Mouse (Mus musculus): Measurements from ENCODE around the gene Arrdc5. TPM values are rescaled to one million over a fixed set of nuclear protein-coding genes. Genes with fewer than 3 reads are reported as not detected.

Arrdc5 gene
- polyA plus RNA-seq, 1 experiment = not detected

DNA sequence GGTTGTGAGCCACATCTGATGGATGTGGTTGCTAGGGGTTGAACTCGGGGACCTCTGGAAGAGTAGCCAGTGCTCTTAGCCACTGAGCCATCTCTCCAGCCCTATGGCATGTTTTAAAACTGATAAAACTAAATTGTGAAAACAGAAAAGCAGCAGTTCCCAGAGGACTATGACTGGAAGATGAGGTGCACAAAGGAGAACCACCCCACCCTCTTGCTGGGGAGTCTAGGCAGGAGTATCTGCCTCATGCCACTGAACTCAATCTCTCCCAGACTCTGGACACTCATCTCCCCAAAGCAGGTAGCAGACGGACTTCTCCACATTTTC, 22.6 kb downstream of the Arrdc5 start:
- Histone ChIP-seq H3ac (ENCODE audit: control insufficient read depth, insufficient read length) (no peak overlapping the region), H3K27me3 (ENCODE audit: control insufficient read depth, insufficient read depth, insufficient read length) (no peaks in the 10 kb centered on the region), H3K4me3 (peak overlapping the region; percentile 61), H3K79me2 (ENCODE audit: control insufficient read depth, insufficient read depth) (peaks cover 9% of the 10 kb centered on the region), H3K4me2 (ENCODE audit: low read depth) (peak overlapping the region; percentile 85), H3K36me3 (ENCODE audit: control insufficient read depth, insufficient read depth) (no peaks in the 10 kb centered on the region)
- TF ChIP-seq POLR2A (IDR thresholded peaks at IDR 0.05; ENCODE audit: insufficient read length, low read depth) (no peak), E2F4 (IDR thresholded peaks at IDR 0.05; ENCODE audit: insufficient read depth) (no peak), REST (IDR thresholded peaks at IDR 0.05; ENCODE audit: insufficient read depth, insufficient read length) (no peak), TCF12 (IDR thresholded peaks at IDR 0.05; ENCODE audit: insufficient read depth, poor library complexity, severe bottlenecking) (no peak), TCF3 (IDR thresholded peaks at IDR 0.05; ENCODE audit: insufficient read length, low read depth) (no peak), MYOG (IDR thresholded peaks at IDR 0.05; ENCODE audit: control insufficient read depth in 1 of 3, insufficient read depth in 1 of 3, insufficient read length in 2 of 3, low read depth in 2 of 3) (no peak)

DNA sequence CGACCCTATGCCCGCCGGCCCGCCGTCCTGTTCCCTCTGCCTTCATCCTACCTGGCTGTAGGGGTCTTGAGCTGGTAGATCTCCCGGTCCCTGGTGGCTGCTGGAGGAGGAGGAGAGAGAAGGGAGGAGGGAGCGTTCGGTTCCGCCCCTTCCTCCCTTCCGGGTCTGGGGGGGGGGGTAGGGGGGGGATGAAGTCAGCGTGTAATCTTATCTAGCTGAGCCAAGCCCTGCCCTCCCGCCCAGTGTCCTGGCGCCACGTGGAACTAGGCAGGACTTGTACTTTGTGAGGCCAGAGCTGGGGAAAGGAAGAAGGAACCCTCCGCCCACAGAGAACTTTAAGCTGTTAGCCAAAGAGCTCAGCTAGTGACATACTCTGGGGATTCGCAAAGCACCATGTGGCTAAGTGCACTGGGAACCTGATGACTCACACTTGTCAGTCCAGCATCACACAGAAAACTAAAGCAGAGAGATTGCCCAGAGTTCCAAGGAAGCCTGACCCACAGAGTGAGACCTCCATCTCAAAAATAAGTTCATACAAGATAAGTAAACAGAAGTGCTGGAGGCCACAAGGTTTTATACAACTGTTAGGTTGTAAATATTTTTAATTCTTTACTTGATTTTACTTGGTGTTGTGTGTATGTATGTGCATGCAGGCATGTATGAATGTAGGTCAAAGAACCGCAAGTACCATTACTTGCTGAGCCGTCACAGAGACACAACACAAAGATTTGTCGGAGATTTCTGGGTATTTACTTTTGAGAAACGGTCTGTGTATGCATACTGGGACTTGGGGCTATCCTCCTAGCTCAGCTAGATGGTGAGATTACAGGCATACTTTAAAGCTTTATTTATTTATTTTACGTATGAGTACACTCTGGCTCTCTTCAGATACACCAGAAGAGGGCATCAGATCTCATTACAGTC, 23.2 kb downstream of the Arrdc5 start, which contains the start of gene Ticam1:
Gene Ticam1 (minus strand): TSS at position 144 of the 924 bp plus-strand sequence.
- H3K4me3 ChIP-seq = peak within 1 kb of the TSS; percentile 61
- H3K27me3 ChIP-seq (ENCODE audit: control insufficient read depth, insufficient read depth, insufficient read length) = no peaks in the 10 kb centered on the region
- TF ChIP-seq USF1 (IDR thresholded peaks at IDR 0.05; ENCODE audit: low read depth) (peak; percentile 58), POLR2A (IDR thresholded peaks at IDR 0.05; ENCODE audit: insufficient read length, low read depth) (peak; percentile 45), REST (IDR thresholded peaks at IDR 0.05; ENCODE audit: insufficient read depth, insufficient read length) (no peak), POLR2AphosphoS2 (IDR thresholded peaks at IDR 0.05; ENCODE audit: insufficient read length, low read depth) (peak; percentile 56), MYOD1 (IDR thresholded peaks at IDR 0.05; ENCODE audit: control insufficient read depth in 1 of 3, insufficient read length in 2 of 3, low read depth in 2 of 3) (no peak), SRF (IDR thresholded peaks at IDR 0.05; ENCODE audit: control insufficient read depth, insufficient read length, low read depth) (no peak), TCF3 (IDR thresholded peaks at IDR 0.05; ENCODE audit: insufficient read length, low read depth) (no peak), TCF12 (IDR thresholded peaks at IDR 0.05; ENCODE audit: insufficient read depth, poor library complexity, severe bottlenecking) (no peak), E2F4 (IDR thresholded peaks at IDR 0.05; ENCODE audit: insufficient read depth) (no peak), MAX (IDR thresholded peaks at IDR 0.05; ENCODE audit: low read depth) (peak; percentile 82), CEBPB (IDR thresholded peaks at IDR 0.05; ENCODE audit: insufficient read depth, poor library complexity, severe bottlenecking) (no peak), MYOG (IDR thresholded peaks at IDR 0.05; ENCODE audit: control insufficient read depth in 1 of 3, insufficient read depth in 1 of 3, insufficient read length in 2 of 3, low read depth in 2 of 3) (no peak)
- H3K36me3 ChIP-seq (ENCODE audit: control insufficient read depth, insufficient read depth) = no peaks in the 10 kb centered on the region
- H3ac ChIP-seq (ENCODE audit: control insufficient read depth, insufficient read length) = peak within 1 kb of the TSS; percentile 31
- peak within 1 kb of the TSS; percentile 86 for H3K4me2 ChIP-seq (ENCODE audit: low read depth)
- H3K79me2 ChIP-seq (ENCODE audit: control insufficient read depth, insufficient read depth) = peaks cover 9% of the 10 kb centered on the region

DNA sequence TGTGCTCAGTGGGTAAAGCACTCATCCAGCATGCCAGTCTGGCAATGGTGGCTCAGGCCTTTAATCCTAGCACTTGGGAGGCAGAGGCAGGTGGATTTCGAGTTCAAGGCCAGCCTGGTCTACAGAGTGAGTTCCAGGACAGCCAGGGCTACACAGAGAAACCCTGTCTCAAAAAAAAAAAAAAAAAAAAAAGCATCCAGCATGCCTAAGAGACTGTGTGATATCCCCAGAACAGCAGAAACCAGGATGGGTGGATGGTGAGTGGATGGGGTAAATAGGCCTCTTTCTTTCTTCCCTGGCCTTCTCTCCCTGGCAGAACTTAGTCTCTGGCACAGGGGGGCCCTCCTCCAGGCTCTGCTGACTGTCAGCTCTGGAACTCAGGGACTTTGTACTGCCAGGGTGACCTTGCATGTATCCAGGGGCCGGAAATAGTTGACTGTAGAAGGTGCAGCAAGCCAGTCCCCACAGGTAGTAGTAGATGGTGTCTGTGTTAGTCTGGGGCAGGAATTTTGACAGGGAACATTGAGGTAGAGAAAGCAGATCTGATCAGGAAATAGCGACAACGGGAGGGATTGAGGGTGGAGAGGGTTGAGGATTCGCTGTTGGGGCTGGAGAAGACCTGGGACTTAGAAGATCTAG, 24.1 kb downstream of the Arrdc5 start:
- TF ChIP-seq TCF12 (IDR thresholded peaks at IDR 0.05; ENCODE audit: insufficient read depth, poor library complexity, severe bottlenecking) (no peak), E2F4 (IDR thresholded peaks at IDR 0.05; ENCODE audit: insufficient read depth) (no peak)
- Histone ChIP-seq H3K4me2 (ENCODE audit: low read depth) (peak overlapping the region; percentile 86), H3ac (ENCODE audit: control insufficient read depth, insufficient read length) (peak overlapping the region; percentile 31), H3K4me3 (peak overlapping the region; percentile 61), H3K36me3 (ENCODE audit: control insufficient read depth, insufficient read depth) (no peaks in the 10 kb centered on the region), H3K79me2 (ENCODE audit: control insufficient read depth, insufficient read depth) (peaks cover 9% of the 10 kb centered on the region), H3K27me3 (ENCODE audit: control insufficient read depth, insufficient read depth, insufficient read length) (no peaks in the 10 kb centered on the region)

DNA sequence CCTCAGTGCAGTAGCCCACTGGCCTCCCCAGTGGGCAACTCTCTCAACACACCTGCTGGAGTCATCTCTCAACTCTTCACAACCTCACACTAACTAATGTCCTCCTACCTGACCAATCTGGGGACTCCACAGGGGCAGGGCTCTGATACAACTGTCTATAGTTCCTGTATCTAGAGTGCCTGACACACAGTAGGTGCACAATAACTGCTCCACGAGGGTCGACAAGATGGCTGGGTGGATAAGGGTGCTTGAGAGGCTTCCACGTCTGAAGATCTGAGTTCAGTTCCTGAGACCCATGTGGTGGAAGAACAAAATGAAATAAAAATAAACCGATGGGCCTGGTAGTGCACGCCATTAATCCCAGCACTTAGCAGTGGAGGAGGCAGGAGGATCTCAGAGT, 26.1 kb downstream of the Arrdc5 start:
- no peak overlapping the region for H3K4me3 ChIP-seq
- H3ac ChIP-seq (ENCODE audit: control insufficient read depth, insufficient read length) = no peak overlapping the region
- peaks cover 9% of the 10 kb centered on the region for H3K79me2 ChIP-seq (ENCODE audit: control insufficient read depth, insufficient read depth)
- TF ChIP-seq E2F4 (IDR thresholded peaks at IDR 0.05; ENCODE audit: insufficient read depth) = no peak
- TF ChIP-seq TCF3 (IDR thresholded peaks at IDR 0.05; ENCODE audit: insufficient read length, low read depth) = no peak
- TF ChIP-seq POLR2AphosphoS2 (IDR thresholded peaks at IDR 0.05; ENCODE audit: insufficient read length, low read depth) = no peak
- no peak for TF ChIP-seq MYOG (IDR thresholded peaks at IDR 0.05; ENCODE audit: control insufficient read depth in 1 of 3, insufficient read depth in 1 of 3, insufficient read length in 2 of 3, low read depth in 2 of 3)
- no peak for TF ChIP-seq REST (IDR thresholded peaks at IDR 0.05; ENCODE audit: insufficient read depth, insufficient read length)
- TF ChIP-seq SRF (IDR thresholded peaks at IDR 0.05; ENCODE audit: control insufficient read depth, insufficient read length, low read depth) = no peak
- TF ChIP-seq TCF12 (IDR thresholded peaks at IDR 0.05; ENCODE audit: insufficient read depth, poor library complexity, severe bottlenecking) = no peak
- TF ChIP-seq USF1 (IDR thresholded peaks at IDR 0.05; ENCODE audit: low read depth) = no peak
- TF ChIP-seq POLR2A (IDR thresholded peaks at IDR 0.05; ENCODE audit: insufficient read length, low read depth) = no peak
- no peak for TF ChIP-seq CEBPB (IDR thresholded peaks at IDR 0.05; ENCODE audit: insufficient read depth, poor library complexity, severe bottlenecking)
- no peak for TF ChIP-seq MYOD1 (IDR thresholded peaks at IDR 0.05; ENCODE audit: control insufficient read depth in 1 of 3, insufficient read length in 2 of 3, low read depth in 2 of 3)
- no peak for TF ChIP-seq MAX (IDR thresholded peaks at IDR 0.05; ENCODE audit: low read depth)
- H3K4me2 ChIP-seq (ENCODE audit: low read depth) = no peak overlapping the region
- no peaks in the 10 kb centered on the region for H3K27me3 ChIP-seq (ENCODE audit: control insufficient read depth, insufficient read depth, insufficient read length)
- no peaks in the 10 kb centered on the region for H3K36me3 ChIP-seq (ENCODE audit: control insufficient read depth, insufficient read depth)
